Mouse (Mus musculus): ENCODE data around the gene Fbln1. TPM values are rescaled to one million over a fixed set of nuclear protein-coding genes. Genes with fewer than 3 reads are reported as not detected.
"Not testable (repeated sequence)": the region's sequence is repeated elsewhere in the genome, so short reads cannot be mapped to it uniquely, and the experiment has no call there.

Fbln1 gene
- polyA plus RNA-seq, 1 experiment from 2014 or later = 267 TPM

DNA sequence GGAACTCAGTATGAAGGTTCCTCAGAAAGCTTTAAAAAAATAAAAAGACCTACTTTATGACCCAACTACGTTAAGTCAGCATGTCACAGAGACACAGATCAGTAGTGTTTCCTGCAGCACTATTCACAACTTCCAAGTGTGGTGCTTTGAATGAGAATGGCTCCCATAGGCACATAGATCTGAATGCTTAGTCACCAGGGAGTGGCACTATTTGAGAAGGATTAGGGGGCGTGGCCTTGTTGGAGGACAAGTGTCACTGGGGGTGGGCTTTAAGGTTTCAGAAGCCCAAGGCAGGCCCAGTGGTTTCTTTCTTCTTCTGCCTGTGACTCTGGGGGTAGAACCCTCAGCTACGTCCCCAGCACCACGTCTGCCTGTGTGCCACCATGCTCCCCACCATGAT is 98.2 kb downstream of the Fbln1 start:
- no peak for ATAC-seq (ENCODE audit: insufficient number of reproducible peaks, low FRiP score, low TSS enrichment, low read depth)
- Histone ChIP-seq H3K4me1 (peaks cover 3% of the 10 kb centered on the region), H3K27ac (no peak overlapping the region), H3K9me3 (no peaks in the 10 kb centered on the region), H3K27me3 (no peaks in the 10 kb centered on the region), H3K4me3 (no peak overlapping the region), H3K9ac (no peak overlapping the region), H3K4me2 (no peak overlapping the region), H3K36me3 (no peaks in the 10 kb centered on the region)
- 87% methylated on average over 4 of the region's 4 CpGs for WGBS

- no peak overlapping the region for H3K4me3 ChIP-seq
- no peaks in the 10 kb centered on the region for H3K36me3 ChIP-seq
- H3K27ac ChIP-seq = no peak overlapping the region
- H3K9ac ChIP-seq = no peak overlapping the region
- 87% methylated on average over 2 of the region's 2 CpGs for WGBS
- H3K4me1 ChIP-seq = no peaks in the 10 kb centered on the region
- no peak for ATAC-seq (ENCODE audit: insufficient number of reproducible peaks, low FRiP score, low TSS enrichment, low read depth)
- H3K27me3 ChIP-seq = no peaks in the 10 kb centered on the region
- no peak overlapping the region for H3K4me2 ChIP-seq
- no peaks in the 10 kb centered on the region for H3K9me3 ChIP-seq
Measured at GRCm38 (mm10) chr15:85307061-85307660, 101.4 kb downstream of the Fbln1 start.

- WGBS = 74% methylated on average over 10 of the region's 10 CpGs
- H3K9me3 ChIP-seq = no peaks in the 10 kb centered on the region
Measured at GRCm38 (mm10) chr15:85311058-85311657, 105.4 kb downstream of the Fbln1 start.

DNA sequence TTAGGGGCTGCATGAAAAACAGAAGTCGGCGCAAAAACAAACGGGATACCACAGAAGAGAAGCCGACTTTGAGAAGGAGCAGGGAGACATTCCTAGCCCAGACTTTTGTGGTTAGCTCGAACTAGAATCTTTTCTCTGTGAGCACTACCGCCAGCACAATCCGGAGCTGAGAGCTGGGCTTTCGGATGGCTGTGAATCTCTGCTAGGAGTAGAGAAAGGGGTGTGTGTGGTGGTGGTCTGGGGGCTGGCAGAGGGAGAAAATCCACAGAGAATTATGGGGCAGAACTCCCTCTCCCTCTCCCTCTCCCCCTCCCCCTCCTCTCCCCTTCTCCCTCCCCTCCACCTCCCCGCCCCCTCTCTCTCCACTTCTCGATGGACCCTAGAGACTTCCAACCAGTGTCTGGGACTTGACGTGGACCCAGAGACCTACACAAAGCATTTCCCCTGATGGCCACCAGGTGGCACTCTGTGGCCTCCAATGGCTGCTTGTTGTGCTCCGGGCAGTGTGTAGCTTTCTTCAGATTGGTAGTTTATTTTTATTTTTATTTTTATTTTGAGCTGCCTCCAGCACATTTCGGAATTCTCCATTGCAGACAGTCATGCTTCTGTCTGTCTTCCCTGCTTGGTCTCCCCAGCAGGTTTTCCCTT is 109.8 kb downstream of the Fbln1 start:
- Histone ChIP-seq H3K9ac (no peak overlapping the region), H3K4me2 (no peak overlapping the region), H3K9me3 (no peaks in the 10 kb centered on the region), H3K36me3 (no peaks in the 10 kb centered on the region), H3K4me3 (no peak overlapping the region), H3K27ac (no peak overlapping the region), H3K4me1 (peaks cover 2% of the 10 kb centered on the region; the same call in 1 of the 2 replicates), H3K27me3 (peaks cover 16% of the 10 kb centered on the region)
- no peak for ATAC-seq (ENCODE audit: insufficient number of reproducible peaks, low FRiP score, low TSS enrichment, low read depth)
- 37% methylated on average over 11 of the region's 13 CpGs for WGBS

More at GRCm38 (mm10) chr15:85311058-85311657, 105.4 kb downstream of the Fbln1 start:
- Histone ChIP-seq H3K4me1 (peaks cover 2% of the 10 kb centered on the region; the same call in 1 of the 2 replicates), H3K4me3 (no peak overlapping the region), H3K27me3 (peaks cover 10% of the 10 kb centered on the region; the same call in 1 of the 2 replicates), H3K9ac (no peak overlapping the region), H3K4me2 (no peak overlapping the region), H3K36me3 (no peaks in the 10 kb centered on the region), H3K27ac (no peak overlapping the region)
- no peak for ATAC-seq (ENCODE audit: insufficient number of reproducible peaks, low FRiP score, low TSS enrichment, low read depth)

DNA sequence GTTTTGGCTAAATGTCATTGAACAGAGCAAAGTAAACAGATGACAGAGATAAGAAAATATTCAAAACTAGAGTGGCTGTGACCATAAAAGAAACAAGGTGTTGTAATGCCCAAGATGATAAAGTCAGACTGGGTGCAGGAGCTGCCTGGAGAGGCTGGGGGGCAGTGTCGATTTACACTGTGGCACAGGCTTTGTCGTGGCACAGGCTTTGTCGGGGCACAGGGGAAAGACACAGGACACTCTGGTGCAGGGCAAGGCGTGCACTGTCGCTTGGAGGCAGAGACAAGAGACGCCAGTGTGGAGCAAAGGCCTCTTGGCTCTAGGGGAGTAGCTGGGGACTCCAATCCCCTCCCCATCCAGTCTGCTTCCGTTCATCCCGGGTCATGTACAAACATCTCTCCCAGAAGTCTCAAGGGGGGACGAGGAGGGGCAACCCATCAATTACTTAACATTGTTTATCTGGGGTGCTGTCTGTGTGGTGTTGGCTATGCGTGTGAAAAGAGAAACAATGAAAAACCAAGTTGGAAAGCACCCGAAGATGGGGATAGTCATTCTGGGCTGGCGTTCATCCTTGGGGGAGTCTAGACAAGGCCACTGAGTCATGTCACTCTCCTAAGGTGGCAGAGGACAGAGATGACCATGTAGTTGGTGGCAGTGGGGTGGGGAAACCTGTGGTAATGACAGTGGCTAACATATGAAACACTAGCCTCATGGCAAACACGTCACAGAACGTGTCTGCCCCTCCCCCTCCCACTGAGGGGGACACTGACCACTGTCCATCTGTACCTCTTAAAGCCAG is 110.8 kb downstream of the Fbln1 start:
- H3K4me2 ChIP-seq = no peak overlapping the region
- peaks cover 16% of the 10 kb centered on the region for H3K27me3 ChIP-seq
- no peak for ATAC-seq (ENCODE audit: insufficient number of reproducible peaks, low FRiP score, low TSS enrichment, low read depth)
- no peak overlapping the region for H3K27ac ChIP-seq
- H3K4me3 ChIP-seq = no peak overlapping the region
- H3K4me1 ChIP-seq = peaks cover 2% of the 10 kb centered on the region; the same call in 1 of the 2 replicates
- 53% methylated on average over 14 of the region's 14 CpGs for WGBS
- no peak overlapping the region for H3K9ac ChIP-seq
- H3K36me3 ChIP-seq = no peaks in the 10 kb centered on the region
- no peaks in the 10 kb centered on the region for H3K9me3 ChIP-seq

DNA sequence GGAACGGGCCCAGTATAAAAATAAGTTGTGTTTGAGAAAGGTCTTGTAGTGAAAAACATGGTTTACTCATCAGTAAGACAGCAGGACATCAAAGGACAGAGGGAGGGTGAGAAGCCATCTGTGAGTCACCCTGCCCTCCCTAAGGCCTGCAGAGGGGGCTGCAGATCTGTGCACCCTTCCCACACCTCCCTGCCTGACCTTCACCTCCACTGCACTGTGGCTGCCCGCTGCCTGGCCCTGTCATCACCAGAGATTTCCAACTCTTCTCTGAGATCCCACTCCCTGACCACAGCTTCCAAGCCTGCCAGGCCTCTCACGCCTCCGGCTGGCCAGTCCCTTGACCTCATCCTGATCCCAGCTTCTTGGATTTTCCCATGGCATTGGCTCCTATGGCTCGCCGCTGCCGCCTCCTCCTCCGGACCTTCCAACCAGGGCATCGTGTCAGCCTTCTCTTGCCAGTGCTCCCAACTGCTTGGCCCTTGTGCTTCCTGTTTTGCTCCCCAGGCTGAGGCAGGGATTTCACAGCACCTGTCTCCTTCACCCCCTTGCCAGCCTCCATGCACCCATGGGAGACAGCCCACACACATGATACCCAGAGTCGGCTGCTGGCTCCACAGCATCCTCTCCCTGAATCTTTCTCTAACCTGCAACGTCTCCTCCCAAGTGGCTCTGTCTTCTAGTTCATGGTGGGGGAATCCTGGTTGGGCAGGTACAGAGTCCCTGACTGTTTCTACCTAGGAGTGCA is 114.3 kb downstream of the Fbln1 start:
- Histone ChIP-seq H3K36me3 (no peaks in the 10 kb centered on the region), H3K9ac (no peak overlapping the region), H3K4me3 (no peak overlapping the region), H3K27me3 (peaks cover 13% of the 10 kb centered on the region), H3K9me3 (no peaks in the 10 kb centered on the region), H3K27ac (no peak overlapping the region), H3K4me2 (no peak overlapping the region), H3K4me1 (0 out of 2 replicates have a peak, but pooled peaks cover 2% of the 10 kb centered on the region)
- no peak for ATAC-seq (ENCODE audit: insufficient number of reproducible peaks, low FRiP score, low TSS enrichment, low read depth)
- 74% methylated on average over 11 of the region's 11 CpGs for WGBS

DNA sequence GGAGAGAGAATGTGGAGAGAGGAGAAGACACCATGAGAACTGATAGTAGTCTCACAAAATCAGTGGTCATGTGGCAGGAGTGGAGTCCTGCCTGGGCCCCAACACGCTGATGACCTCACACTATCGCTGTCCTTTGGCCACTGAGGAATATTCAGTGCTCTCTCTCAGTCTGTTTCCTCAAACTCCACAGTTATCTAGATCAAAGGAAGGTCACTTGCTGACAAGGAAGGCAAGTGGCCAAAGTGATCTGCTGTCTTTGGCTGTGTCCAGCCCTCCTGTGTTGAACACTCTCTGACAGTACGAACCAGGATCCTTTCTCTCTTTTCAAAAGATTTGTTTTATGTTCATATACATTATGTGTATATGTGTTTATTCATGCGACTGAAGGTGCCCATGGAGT is 117.5 kb downstream of the Fbln1 start:
- Histone ChIP-seq H3K27me3 (no peaks in the 10 kb centered on the region), H3K9me3 (no peaks in the 10 kb centered on the region), H3K9ac (no peak overlapping the region), H3K4me1 (no peaks in the 10 kb centered on the region), H3K27ac (no peak overlapping the region), H3K36me3 (no peaks in the 10 kb centered on the region), H3K4me3 (no peak overlapping the region), H3K4me2 (no peak overlapping the region)
- no peak for ATAC-seq (ENCODE audit: insufficient number of reproducible peaks, low FRiP score, low TSS enrichment, low read depth)
- 84% methylated on average over 4 of the region's 4 CpGs for WGBS

DNA sequence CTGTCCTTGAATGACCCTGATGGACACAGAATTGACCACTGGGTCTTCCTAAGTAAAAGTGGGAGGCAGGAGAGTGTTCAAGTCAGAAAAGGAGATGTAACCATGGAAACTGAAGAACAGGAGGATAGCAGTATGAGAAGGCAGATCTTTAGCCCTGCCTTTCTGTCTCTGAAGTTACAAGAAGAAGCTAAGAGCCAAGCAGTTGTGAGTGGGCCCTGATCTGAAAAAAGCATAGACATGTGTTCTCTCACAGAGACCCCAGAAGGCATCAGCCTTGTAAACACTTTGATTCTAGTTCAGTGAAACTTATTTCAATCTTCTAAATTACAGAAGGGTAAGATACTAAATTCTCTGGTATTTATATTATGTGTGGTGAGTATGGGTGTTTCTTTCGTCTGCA is 118.7 kb downstream of the Fbln1 start:
- no peak overlapping the region for H3K9ac ChIP-seq
- WGBS = 91% methylated on average over 1 of the region's 1 CpGs
- H3K4me2 ChIP-seq = no peak overlapping the region
- ATAC-seq (ENCODE audit: insufficient number of reproducible peaks, low FRiP score, low TSS enrichment, low read depth) = no peak
- no peaks in the 10 kb centered on the region for H3K4me1 ChIP-seq
- no peak overlapping the region for H3K4me3 ChIP-seq
- no peaks in the 10 kb centered on the region for H3K36me3 ChIP-seq
- H3K9me3 ChIP-seq = no peaks in the 10 kb centered on the region
- H3K27me3 ChIP-seq = no peaks in the 10 kb centered on the region
- no peak overlapping the region for H3K27ac ChIP-seq

DNA sequence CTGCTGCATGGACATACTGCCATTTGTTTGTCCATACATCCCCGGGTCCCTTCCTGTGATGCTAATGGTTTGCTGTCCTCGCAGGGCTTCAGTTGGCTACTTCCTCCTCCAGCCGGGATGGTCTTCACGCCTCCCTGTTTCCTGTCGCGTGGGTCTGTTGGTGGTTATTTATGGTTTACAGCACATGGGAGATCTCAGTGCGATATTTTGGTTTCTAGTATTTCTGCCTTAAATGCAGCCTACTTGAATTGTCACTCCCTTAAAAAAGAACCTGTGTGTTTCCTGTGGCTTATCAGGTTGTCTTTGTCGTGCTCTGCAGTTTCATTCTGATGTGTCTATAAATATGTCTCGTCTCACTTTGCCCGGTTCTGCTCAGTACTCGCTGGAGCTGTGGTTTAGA is 122.1 kb downstream of the Fbln1 start:
- H3K27ac ChIP-seq = no peak overlapping the region
- 43% methylated on average over 11 of the region's 11 CpGs for WGBS
- no peak overlapping the region for H3K4me3 ChIP-seq
- no peaks in the 10 kb centered on the region for H3K27me3 ChIP-seq
- H3K36me3 ChIP-seq = no peaks in the 10 kb centered on the region
- ATAC-seq (ENCODE audit: insufficient number of reproducible peaks, low FRiP score, low TSS enrichment, low read depth) = no peak
- no peak overlapping the region for H3K4me2 ChIP-seq
- H3K9me3 ChIP-seq = no peaks in the 10 kb centered on the region
- H3K9ac ChIP-seq = no peak overlapping the region
- H3K4me1 ChIP-seq = no peaks in the 10 kb centered on the region

DNA sequence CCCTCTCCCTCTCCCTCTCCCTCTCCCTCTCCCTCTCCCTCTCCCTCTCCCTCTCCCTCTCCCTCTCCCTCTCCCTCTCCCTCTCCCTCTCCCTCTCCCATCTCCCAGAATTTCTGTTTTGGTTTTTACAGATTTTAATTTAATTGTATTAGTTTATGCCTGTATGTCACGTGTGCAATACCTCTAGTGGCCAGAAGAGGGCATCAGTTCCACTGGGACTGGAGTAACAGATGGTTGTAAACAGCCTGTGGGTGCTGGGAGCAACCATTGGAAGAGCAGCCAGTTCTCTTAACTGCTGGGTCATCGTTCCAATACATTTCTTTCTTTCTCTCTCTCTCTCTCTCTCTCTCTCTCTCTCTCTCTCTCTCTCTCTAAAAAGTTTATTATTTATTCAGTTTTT is 122.7 kb downstream of the Fbln1 start:
- H3K9ac ChIP-seq; ATAC-seq (ENCODE audit: insufficient number of reproducible peaks, low FRiP score, low TSS enrichment, low read depth); H3K4me1 ChIP-seq; H3K9me3 ChIP-seq; H3K27ac ChIP-seq; H3K4me3 ChIP-seq; H3K4me2 ChIP-seq; H3K36me3 ChIP-seq; H3K27me3 ChIP-seq: not testable (repeated sequence)
- 94% methylated on average over 2 of the region's 2 CpGs for WGBS

DNA sequence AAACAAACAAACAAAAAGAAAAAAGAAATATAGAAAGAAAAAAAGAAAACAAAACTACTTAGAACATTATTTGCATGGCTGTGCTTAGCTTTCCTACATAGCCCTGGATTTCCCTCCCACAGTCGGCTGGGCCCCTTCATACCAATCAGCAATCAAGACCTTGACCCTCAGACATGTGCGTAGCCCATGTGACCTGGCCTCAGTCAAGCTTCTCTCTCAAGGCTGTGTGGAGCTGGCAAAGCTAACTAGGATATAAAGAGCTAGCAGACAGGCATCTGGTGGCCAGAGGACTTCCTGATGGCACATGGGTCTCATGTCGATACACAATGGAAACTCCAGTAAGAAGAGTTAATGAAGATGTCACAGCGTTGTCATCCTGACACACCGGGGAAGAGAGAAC is 123.3 kb downstream of the Fbln1 start:
- 87% methylated on average over 5 of the region's 5 CpGs for WGBS
- no peaks in the 10 kb centered on the region for H3K9me3 ChIP-seq
- no peaks in the 10 kb centered on the region for H3K4me1 ChIP-seq
- H3K27me3 ChIP-seq = no peaks in the 10 kb centered on the region
- no peak overlapping the region for H3K9ac ChIP-seq
- no peak overlapping the region for H3K27ac ChIP-seq
- no peaks in the 10 kb centered on the region for H3K36me3 ChIP-seq
- H3K4me2 ChIP-seq = no peak overlapping the region
- no peak for ATAC-seq (ENCODE audit: insufficient number of reproducible peaks, low FRiP score, low TSS enrichment, low read depth)
- no peak overlapping the region for H3K4me3 ChIP-seq

Measured in limb, embryonic 15.5 days (tissue).